Mouse (Mus musculus) cortical plate, adult 2 months (tissue): ENCODE data around the gene Mei1.

Source experiments
- CTCF ChIP-seq: fragments of 200-500 bp; IDR thresholded peaks from 2 replicates; pipeline ENCODE4 v1.5.1; 2011; ENCODE audit warnings: mild to moderate bottlenecking, control low read depth, low read length; ENCODE audit not compliant: insufficient read depth; ENCODE audit errors: extremely low read depth
- POLR2A ChIP-seq: fragments of 200-500 bp; IDR thresholded peaks from 2 replicates; pipeline ENCODE4 v1.6.1; 2011; ENCODE audit warnings: mild to moderate bottlenecking, low read length, control low read depth; ENCODE audit not compliant: insufficient read depth; ENCODE audit errors: extremely low read depth

DNA sequence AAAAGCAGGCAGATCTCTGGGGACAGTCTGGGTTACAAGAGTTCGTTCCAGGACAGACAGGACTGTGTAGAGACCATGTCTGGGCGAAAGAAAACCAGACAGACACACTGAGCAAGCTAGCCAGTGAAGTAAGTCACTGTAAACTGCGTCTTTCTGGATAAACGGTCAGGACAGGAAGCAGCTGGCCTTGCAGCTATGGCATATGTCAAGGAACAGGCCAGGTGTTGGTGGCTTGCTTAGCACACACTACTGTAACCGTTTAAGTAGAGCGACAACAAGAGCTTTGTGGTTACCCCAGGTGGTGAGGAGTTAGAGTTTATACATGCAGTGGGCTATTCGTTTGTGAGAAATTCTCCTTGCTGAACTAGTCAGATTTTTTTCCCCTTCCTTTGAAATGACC, 42.1 kb upstream of the Mei1 start:
- TF ChIP-seq POLR2A (no peak), CTCF (no peak)
